Mouse (Mus musculus): ENCODE results near the gene Ctns.

DNA sequence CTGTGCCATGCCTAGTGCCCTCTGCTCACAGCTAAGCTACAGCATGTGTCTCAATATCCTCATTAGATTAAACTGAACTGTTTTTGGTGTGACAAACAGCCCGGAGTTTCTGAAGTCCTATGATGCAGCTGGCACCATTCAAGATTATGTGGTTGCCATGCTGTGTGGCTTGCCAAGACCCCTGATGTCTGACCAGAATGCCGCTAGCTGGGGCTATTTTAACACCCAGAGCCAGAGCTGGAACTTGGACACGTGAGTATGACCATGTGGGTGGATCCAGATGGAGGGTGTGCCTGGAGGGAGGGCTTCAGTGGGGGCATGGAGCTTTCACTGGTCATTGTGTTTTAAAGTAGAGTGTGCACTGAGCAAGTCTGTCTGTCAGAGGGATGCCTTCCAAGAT, 15.1 kb upstream of the Ctns start:
- TF ChIP-seq CTCF (IDR thresholded peaks at IDR 0.05; ENCODE audit: borderline replicate concordance, extremely low read depth, insufficient read depth, insufficient read length) (no peak), POLR2A (IDR thresholded peaks at IDR 0.05; ENCODE audit: borderline replicate concordance, extremely low read depth, insufficient read depth, insufficient read length, poor library complexity, severe bottlenecking) (no peak)
